Mouse (Mus musculus): ENCODE data around the gene Sorcs2. TPM values are rescaled to one million over a fixed set of nuclear protein-coding genes. Genes with fewer than 3 reads are reported as not detected.

Gene Sorcs2
- polyA plus RNA-seq, 1 experiment from 2014 or later: 7.0 TPM

- Histone ChIP-seq H3K27me3 (replicated peaks; ENCODE audit: low read depth, poor library complexity, severe bottlenecking) (0 out of 2 replicates have a peak, but pooled peaks cover 7% of the 10 kb centered on the region), H3K4me1 (peaks cover 52% of the 10 kb centered on the region), H3K36me3 (replicated peaks) (no peaks in the 10 kb centered on the region), H3K27ac (replicated peaks) (peak overlapping the region; percentile 77), H3K4me3 (no peak overlapping the region), H3K9me3 (no peaks in the 10 kb centered on the region)
- no peak for DNase-seq (ENCODE audit: low spot score)
- WGBS: 84% methylated on average over 4 of the region's 4 CpGs
Measured at GRCm38 (mm10) chr5:36383431-36383830, 14.5 kb downstream of the Sorcs2 start.

- Histone ChIP-seq H3K9me3 (no peaks in the 10 kb centered on the region), H3K4me3 (no peak overlapping the region), H3K4me1 (peaks cover 57% of the 10 kb centered on the region), H3K27me3 (replicated peaks; ENCODE audit: low read depth, poor library complexity, severe bottlenecking) (0 out of 2 replicates have a peak, but pooled peaks cover 7% of the 10 kb centered on the region), H3K36me3 (replicated peaks) (no peaks in the 10 kb centered on the region), H3K27ac (replicated peaks) (peak overlapping the region; percentile 77)
- no peak for DNase-seq (ENCODE audit: low spot score)
- 80% methylated on average over 4 of the region's 4 CpGs for WGBS
Measured at GRCm38 (mm10) chr5:36382721-36383120, 15.2 kb downstream of the Sorcs2 start.

GRCm38 (mm10) chr5:36382134-36382693, 15.7 kb downstream of the Sorcs2 start:
- no peak for DNase-seq (ENCODE audit: low spot score)
- Histone ChIP-seq H3K4me3 (no peak overlapping the region), H3K27ac (replicated peaks) (peak overlapping the region; percentile 77; the same call in 1 of the 2 replicates), H3K36me3 (replicated peaks) (no peaks in the 10 kb centered on the region), H3K27me3 (replicated peaks; ENCODE audit: low read depth, poor library complexity, severe bottlenecking) (0 out of 2 replicates have a peak, but pooled peaks cover 7% of the 10 kb centered on the region), H3K4me1 (peaks cover 63% of the 10 kb centered on the region), H3K9me3 (no peaks in the 10 kb centered on the region)
- 65% methylated on average over 8 of the region's 8 CpGs for WGBS

GRCm38 (mm10) chr5:36379938-36380511, 17.9 kb downstream of the Sorcs2 start:
- H3K4me1 ChIP-seq: peaks cover 70% of the 10 kb centered on the region
- peak overlapping the region; percentile 3; the same call in 1 of the 2 replicates for H3K27ac ChIP-seq (replicated peaks)
- no peaks in the 10 kb centered on the region for H3K36me3 ChIP-seq (replicated peaks)
- H3K27me3 ChIP-seq (replicated peaks; ENCODE audit: low read depth, poor library complexity, severe bottlenecking): 0 out of 2 replicates have a peak, but pooled peaks cover 7% of the 10 kb centered on the region
- H3K4me3 ChIP-seq: no peak overlapping the region
- H3K9me3 ChIP-seq: no peaks in the 10 kb centered on the region
- no peak for DNase-seq (ENCODE audit: low spot score)
- WGBS: 77% methylated on average over 6 of the region's 6 CpGs

- Histone ChIP-seq H3K27me3 (replicated peaks; ENCODE audit: low read depth, poor library complexity, severe bottlenecking) (0 out of 2 replicates have a peak, but pooled peaks cover 3% of the 10 kb centered on the region), H3K4me1 (peaks cover 69% of the 10 kb centered on the region), H3K9me3 (no peaks in the 10 kb centered on the region), H3K4me3 (no peak overlapping the region), H3K36me3 (replicated peaks) (no peaks in the 10 kb centered on the region), H3K27ac (replicated peaks) (no peak overlapping the region)
- 88% methylated on average over 2 of the region's 2 CpGs for WGBS
- no peak for DNase-seq (ENCODE audit: low spot score)
Measured at GRCm38 (mm10) chr5:36378370-36378738, 19.6 kb downstream of the Sorcs2 start.

GRCm38 (mm10) chr5:36377456-36378369, 20.2 kb downstream of the Sorcs2 start:
- Histone ChIP-seq H3K9me3 (no peaks in the 10 kb centered on the region), H3K4me1 (peaks cover 69% of the 10 kb centered on the region), H3K27ac (replicated peaks) (no peak overlapping the region), H3K27me3 (replicated peaks; ENCODE audit: low read depth, poor library complexity, severe bottlenecking) (no peaks in the 10 kb centered on the region), H3K36me3 (replicated peaks) (no peaks in the 10 kb centered on the region), H3K4me3 (no peak overlapping the region)
- no peak for DNase-seq (ENCODE audit: low spot score)
- WGBS: 80% methylated on average over 8 of the region's 8 CpGs

GRCm38 (mm10) chr5:36375886-36376285, 22.1 kb downstream of the Sorcs2 start:
- no peak overlapping the region for H3K4me3 ChIP-seq
- DNase-seq (ENCODE audit: low spot score): no peak
- H3K36me3 ChIP-seq (replicated peaks): no peaks in the 10 kb centered on the region
- no peaks in the 10 kb centered on the region for H3K9me3 ChIP-seq
- WGBS: 64% methylated on average over 8 of the region's 8 CpGs
- peaks cover 76% of the 10 kb centered on the region for H3K4me1 ChIP-seq
- no peaks in the 10 kb centered on the region; the same call in 1 of the 2 replicates for H3K27me3 ChIP-seq (replicated peaks; ENCODE audit: low read depth, poor library complexity, severe bottlenecking)
- H3K27ac ChIP-seq (replicated peaks): peak overlapping the region; percentile 52

GRCm38 (mm10) chr5:36374221-36375050, 23.5 kb downstream of the Sorcs2 start:
- H3K36me3 ChIP-seq (replicated peaks): no peaks in the 10 kb centered on the region
- no peaks in the 10 kb centered on the region; the same call in 1 of the 2 replicates for H3K27me3 ChIP-seq (replicated peaks; ENCODE audit: low read depth, poor library complexity, severe bottlenecking)
- 60% methylated on average over 19 of the region's 19 CpGs for WGBS
- no peaks in the 10 kb centered on the region for H3K9me3 ChIP-seq
- no peak overlapping the region for H3K4me3 ChIP-seq
- peaks cover 79% of the 10 kb centered on the region for H3K4me1 ChIP-seq
- H3K27ac ChIP-seq (replicated peaks): peak overlapping the region; percentile 71
- no peak for DNase-seq (ENCODE audit: low spot score)

GRCm38 (mm10) chr5:36373246-36373891, 24.6 kb downstream of the Sorcs2 start:
- Histone ChIP-seq H3K9me3 (no peaks in the 10 kb centered on the region), H3K4me3 (peak overlapping the region; percentile 16; the same call in 1 of the 2 replicates), H3K27ac (replicated peaks) (peak overlapping the region; percentile 71), H3K27me3 (replicated peaks; ENCODE audit: low read depth, poor library complexity, severe bottlenecking) (no peaks in the 10 kb centered on the region; the same call in 1 of the 2 replicates), H3K36me3 (replicated peaks) (no peaks in the 10 kb centered on the region), H3K4me1 (peaks cover 90% of the 10 kb centered on the region)
- WGBS: 30% methylated on average over 11 of the region's 11 CpGs
- peak; percentile 63 for DNase-seq (ENCODE audit: low spot score)

- DNase-seq (ENCODE audit: low spot score): no peak
- Histone ChIP-seq H3K4me1 (peaks cover 86% of the 10 kb centered on the region), H3K4me3 (no peak overlapping the region), H3K36me3 (replicated peaks) (no peaks in the 10 kb centered on the region), H3K27ac (replicated peaks) (no peak overlapping the region), H3K27me3 (replicated peaks; ENCODE audit: low read depth, poor library complexity, severe bottlenecking) (no peaks in the 10 kb centered on the region; the same call in 1 of the 2 replicates), H3K9me3 (no peaks in the 10 kb centered on the region)
- WGBS: 85% methylated on average over 5 of the region's 5 CpGs
Measured at GRCm38 (mm10) chr5:36371731-36372130, 26.2 kb downstream of the Sorcs2 start.

- no peak for DNase-seq (ENCODE audit: low spot score)
- Histone ChIP-seq H3K9me3 (no peaks in the 10 kb centered on the region), H3K4me1 (peaks cover 68% of the 10 kb centered on the region)
Measured at GRCm38 (mm10) chr5:36369261-36369684, 28.7 kb downstream of the Sorcs2 start.

More at GRCm38 (mm10) chr5:36369261-36369684, 28.7 kb downstream of the Sorcs2 start:
- no peak overlapping the region for H3K4me3 ChIP-seq
- no peaks in the 10 kb centered on the region; the same call in 1 of the 2 replicates for H3K27me3 ChIP-seq (replicated peaks; ENCODE audit: low read depth, poor library complexity, severe bottlenecking)
- no peaks in the 10 kb centered on the region for H3K36me3 ChIP-seq (replicated peaks)
- 61% methylated on average over 1 of the region's 1 CpGs for WGBS
- H3K27ac ChIP-seq (replicated peaks): peak overlapping the region; percentile 52; the same call in 1 of the 2 replicates

All from embryonic facial prominence, embryonic 10.5 days (tissue).